Mouse (Mus musculus): ENCODE data around the gene Rpp38.

Gene Rpp38

DNA sequence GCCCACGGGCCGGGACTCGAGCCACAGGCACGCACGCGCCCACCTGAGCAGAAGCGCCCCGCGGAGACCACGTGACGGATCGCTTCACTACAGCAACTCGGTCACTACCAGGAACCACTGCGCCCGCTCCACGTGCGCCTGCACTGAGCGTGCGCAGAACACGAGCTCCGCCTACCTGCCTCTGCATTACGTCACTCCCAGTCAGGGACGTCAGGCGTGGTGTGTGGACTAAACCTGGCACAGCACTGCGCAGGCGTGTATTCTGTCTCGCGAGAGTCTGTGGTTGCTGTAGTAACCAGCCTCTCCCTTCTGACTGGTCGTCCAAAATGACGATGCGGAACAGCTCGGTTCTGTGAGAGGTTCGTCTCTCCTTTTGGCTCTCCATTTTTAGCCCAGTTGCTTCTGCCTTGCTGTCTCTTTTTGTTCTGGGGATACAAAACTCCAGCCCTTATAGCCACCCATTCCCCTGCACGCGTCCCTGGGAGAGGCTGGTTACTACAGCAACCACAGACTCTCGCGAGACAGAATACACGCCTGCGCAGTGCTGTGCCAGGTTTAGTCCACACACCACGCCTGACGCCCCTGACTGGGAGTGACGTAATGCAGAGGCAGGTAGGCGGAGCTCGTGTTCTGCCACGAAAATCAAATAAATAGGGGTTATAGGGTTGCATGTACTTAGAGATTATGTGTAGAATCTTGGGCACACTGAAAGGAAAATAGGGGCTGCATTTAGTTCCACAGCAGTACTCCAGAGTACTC is at the start of gene Rpp38:
TSS of gene Rpp38 (minus strand) at position 160 of the 759 bp plus-strand sequence.
- DNase-seq = peak; percentile 98 to 99

DNA sequence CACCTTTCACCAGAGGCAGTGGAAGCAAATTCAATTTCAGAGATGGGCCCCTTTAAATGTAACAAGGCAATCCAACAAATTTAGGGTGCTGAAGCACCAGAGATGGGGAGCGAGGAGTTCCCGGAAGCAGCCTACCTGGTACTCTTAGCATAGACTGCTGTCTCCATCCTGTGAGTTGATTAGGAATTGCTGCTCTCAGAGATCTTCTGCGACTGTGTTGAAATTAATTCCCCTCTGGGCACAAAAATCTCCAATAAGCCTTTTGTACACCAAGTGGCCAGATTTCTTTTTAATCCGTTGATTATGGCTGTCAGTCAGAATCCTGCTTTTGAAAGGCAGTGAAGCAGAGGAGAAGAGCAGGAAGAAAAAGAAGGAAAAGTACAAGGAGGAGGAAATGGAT is 32.7 kb upstream of the Rpp38 start:
- DNase-seq = no peak

DNA sequence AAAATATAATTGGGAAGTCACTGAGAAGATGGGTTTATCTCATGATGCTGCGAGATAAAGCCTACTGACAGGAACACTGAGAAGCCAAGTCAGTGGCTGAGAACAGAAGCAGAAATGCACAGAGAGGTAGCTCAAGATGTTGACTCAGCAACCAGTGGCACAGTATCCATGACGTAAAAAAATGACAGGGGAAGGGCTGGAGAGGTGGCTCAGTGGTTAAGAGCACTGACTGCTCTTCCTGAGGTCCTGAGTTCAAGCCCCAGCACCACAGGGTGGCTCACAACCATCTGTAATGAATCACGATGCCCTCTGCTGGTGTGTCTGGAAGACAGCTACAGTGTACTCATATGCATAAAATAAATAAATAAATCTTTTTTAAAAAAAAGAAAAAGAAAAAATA is 28.6 kb upstream of the Rpp38 start:
- no peak for DNase-seq

DNA sequence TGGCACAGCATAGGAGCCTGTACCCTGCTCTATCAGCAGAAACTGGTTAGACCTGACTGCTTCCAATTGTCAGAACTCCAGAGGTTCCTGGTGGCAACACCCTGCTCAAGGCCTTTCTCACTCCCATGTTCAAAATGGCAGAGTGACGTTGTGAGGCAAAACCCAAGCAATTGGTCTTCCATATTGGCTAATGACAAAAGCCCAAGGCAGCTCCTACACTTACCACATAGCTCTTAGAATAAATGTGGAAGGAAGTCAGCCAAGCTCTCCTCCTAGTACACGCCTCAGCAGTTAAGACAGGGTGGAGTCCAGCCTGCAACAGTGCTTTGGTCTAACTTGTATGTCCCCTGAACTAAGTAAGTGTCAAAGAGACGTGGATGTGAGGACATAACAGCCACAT is 25.4 kb upstream of the Rpp38 start:
- no peak for DNase-seq

DNA sequence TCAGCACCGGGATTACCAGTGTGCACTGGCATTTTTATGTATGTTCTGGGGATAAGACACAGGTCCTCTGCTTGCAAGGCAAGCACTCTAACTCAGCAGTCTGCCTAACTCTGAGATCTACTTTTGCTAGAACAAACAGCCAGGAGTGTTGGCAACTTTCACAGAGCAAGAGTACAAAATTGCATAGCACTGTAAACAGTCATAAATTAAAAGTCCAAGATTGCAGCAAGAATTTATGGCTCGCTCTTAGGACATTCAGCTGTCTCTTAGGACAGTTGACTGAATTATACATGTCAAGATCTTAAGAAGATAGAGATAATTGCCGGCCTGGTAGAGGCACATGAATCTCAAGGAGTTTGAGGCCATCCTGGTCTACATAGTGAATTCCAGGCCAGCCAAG is 23.9 kb upstream of the Rpp38 start:
- DNase-seq = no peak

DNA sequence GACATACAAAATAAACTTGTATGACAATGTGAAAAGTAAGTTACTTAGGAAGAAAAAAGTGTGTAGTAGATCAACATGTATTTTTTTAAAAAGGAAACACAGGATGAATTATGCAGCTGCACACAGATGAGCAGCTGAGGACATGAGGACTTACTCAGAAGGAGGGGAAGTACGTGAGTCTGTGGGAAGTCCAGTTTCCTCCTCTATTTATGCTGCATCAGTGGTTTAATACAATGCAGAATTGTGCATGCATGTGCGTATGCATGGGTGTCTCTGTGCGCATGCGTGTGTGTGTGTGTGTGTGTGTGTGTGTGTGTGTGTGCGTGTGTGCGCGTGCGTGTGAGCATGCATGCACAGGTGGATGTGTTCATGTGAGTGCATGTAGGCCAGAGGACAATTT is 23.4 kb upstream of the Rpp38 start:
- DNase-seq = no peak

DNA sequence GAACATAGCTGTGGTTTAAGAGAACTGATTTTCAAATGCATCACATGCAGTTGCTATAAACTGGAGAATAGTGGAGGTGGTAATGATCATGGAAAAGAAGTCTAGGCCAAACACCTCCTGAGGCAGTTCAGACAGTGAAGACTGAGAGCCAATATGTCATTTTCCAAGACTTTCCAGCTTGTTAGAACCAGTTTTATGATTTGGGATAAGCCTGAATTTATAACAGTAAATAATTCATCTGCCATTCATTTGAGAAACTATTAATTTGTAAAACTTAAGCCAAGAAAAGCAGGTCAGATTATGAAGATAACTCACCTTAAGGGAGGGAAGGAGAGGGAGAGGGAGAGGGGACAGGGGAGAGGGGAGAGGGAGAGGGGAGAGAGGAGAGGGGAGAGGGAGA is 20.7 kb upstream of the Rpp38 start:
- no peak for DNase-seq

DNA sequence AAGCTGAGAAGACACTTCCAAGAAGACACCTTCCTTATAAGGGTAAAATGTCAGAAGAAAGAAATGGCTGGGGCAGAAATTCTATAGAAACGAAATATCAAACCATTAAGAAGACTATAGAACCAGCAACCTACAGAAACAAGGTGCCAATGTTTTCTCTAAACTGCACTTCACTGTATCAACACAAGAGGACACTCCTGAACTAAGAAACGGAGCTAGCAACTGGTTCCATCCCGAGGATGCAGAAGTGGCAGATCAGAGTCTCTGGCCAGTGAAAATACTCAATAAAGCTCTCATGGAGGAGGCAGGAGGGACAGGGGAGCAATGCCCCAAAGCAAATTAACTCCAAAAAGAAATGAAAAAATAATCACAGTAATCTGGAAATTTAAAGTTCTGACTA is 16.5 kb upstream of the Rpp38 start:
- peak in 1 of 2 experiments; percentile 6 for DNase-seq

DNA sequence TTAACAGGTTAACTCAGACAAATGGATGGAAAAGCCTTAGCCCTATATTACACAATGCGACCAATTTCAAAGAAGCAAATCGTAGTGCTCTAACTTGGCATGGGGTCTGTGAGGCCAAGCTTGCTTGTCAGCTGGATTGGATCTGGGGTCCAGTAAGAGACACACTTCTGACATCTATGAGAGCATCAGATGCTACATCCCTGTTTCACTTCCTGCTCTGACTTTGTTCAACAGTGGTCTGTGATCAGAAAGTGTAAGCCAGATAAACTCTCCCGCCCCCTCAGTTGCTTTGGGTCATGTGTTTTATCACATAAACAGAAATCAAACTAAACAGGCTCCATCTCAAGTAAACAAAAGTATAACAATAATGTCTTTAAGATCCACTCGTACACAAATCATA is 16.0 kb upstream of the Rpp38 start:
- no peak for DNase-seq

DNA sequence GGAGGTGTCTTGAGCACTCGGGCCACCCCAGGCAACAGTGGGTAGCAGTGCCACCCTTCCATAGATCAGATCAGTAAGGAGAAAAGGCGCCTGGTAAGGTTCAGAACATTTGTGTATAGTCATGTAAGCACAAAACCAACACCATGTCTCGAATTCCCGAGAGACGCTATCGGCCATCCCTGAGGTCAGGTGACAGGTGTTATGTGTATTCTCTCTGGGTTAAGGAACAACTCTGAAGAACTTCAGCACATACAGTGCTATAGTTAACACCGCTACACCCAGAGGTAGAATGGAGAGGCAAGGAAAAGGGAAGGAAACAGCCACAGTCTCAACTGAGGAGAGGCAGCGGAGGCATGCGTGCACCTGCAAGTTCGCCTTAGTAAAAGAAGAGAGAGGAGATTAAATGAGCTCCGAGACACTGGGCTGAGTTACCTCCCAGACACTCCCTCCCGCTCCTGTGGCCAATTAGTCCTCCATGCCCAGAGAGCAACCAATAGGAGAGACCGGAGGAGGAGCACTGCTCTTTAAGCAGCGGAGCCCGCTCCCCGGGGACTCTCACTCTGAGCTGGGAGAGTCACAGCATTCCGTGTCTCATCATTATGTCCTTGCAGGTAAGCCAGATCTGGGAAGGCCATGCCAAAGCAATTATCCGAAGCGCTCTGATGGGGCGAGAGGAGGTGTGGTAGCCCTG is 3.3 kb upstream of the Rpp38 start, which contains the start of gene Acbd7:
TSS of gene Acbd7 (plus strand) at position 558 of the 691 bp plus-strand sequence.
- DNase-seq = peak; percentile 68 to 69

DNA sequence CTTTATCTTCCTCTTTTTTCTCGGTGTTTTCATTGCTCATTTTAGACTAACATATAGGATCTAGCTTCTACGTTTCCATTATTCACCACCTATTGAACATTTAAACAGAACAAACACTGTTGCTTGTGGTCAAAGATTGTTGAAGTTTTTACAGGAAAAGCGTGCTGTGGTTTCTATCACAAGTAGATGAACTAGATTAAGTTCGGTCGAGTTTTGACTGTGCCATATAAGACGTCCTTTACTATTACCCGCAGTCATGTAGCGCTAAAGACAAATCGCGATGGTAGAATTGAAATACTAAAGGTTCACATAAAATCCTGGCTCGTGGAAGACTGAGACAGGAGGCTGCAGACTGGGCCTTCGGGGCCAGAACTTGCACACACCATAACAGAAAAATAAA is 1.3 kb upstream of the Rpp38 start:
- no peak for DNase-seq

DNA sequence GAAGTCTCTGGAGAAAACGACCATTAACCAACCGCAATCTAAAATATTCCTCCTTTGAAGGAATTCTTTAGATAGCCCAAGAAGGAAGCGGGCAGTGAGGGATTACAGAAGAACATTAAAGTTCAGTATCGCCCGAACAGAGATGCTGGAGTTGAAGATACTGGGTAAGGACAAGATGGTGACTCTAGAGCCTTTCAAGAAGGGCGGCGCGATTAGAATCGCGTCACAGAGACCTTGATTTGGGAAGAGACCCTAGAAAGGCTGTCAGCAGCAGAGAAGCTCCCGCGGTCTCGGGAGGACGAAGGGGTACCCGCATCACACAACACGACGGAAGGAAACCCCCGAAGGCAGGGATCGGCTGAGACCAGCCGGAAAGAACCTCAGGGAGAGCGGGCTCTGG is 387 bp downstream of the Rpp38 start:
- no peak for DNase-seq

DNA sequence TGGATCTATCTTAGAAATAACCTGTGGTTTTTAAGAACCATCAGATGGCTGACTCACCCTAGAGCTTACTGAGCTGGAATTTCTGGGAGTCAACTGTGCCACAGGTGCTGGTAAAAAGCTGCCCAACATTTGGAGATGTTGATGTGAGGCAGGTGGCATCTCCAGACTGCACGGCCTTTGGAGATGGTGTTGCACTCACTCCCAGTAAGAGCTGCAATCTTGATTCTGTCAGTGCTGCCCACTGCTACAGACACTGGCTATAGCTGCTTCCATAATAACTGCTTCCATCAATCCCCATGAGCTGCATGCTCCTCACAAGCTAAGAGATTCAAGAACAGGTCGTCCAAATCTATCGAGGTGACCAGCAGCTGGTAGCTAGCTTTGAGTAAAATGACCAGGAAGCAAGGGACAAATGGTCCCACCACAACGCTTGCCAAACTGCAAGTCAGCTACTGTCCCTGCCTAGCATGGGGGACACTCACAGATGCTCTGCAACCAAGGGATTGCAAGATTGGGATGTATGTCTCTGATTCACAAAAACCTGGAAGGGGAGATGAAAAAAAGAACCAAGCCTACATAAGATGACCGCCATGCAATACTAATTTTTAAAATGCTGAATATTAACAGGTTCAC is 1.3 kb downstream of the Rpp38 start:
- DNase-seq = no peak

DNA sequence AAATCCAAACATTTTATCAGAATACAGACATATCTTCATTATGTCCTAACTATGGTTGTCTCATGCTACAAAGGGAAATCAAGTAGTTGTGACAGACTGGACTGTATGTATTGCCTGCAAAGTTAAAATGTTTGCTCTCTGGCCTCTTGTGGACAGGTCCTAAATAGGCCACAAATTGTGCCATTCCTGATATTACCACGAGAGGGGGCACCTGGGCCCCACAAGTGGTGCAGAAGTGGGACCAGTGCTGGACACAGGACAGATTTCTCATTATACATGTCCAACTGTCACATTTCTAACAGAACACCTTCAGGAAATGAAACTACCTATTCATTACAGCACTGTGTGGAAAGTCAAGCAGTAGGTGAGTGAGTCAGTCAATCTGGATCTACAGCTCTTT is 5.1 kb downstream of the Rpp38 start:
- DNase-seq = peak; percentile 54 to 70

DNA sequence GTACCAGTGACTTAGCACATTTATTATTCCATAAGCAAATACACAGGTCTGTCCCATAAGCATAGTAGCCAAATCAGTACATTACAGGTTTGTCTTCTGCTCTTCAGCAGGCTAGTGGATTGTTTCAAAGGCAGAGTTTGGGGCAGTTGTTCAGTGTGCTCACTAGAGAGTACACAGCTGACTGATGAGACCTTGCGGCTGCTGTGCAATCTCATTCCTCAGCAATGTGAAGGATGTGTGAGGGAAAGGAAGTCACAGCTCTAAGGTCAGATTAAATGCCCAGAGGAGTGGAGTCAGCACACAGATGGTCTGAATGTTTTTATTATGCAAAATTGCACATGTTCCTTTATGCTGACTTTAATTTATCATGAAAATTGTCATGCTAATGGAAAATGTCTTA is 5.9 kb downstream of the Rpp38 start:
- DNase-seq = peak in 1 of 2 experiments; percentile 9

DNA sequence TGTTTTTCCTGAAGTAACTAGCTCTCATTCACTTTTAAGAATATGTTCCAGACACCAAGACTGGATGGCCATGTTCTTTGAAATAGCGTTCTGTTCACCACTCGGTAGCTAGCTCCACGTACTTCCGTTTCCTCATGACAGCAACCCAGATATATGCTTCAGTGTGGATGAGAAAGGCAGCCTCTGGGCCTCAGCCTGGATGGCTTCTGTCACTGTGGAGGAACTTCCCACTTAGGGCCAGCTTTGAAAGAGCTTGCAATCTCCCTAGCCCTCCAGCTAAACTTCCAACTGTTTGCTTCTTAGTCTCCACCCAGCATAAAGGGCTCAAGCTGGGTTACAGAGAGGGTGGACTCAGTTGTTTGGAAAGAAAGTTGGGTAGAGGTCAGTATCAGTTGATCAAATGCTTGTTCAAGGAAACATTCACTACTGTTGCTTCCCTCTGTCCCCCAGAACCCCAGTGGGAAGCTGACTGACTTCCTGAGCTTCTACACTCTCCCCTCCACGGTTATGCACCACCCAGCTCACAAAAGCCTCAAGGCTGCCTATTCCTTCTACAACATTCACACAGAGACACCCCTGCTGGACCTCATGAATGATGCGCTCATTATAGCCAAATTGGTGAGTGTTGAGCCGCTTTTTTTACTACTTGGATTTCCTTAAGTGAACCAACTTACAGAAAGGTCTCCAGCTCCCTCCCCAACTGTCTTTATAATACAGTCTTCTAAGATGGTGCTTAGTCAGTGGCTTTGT is 7.9 kb downstream of the Rpp38 start:
- no peak for DNase-seq

DNA sequence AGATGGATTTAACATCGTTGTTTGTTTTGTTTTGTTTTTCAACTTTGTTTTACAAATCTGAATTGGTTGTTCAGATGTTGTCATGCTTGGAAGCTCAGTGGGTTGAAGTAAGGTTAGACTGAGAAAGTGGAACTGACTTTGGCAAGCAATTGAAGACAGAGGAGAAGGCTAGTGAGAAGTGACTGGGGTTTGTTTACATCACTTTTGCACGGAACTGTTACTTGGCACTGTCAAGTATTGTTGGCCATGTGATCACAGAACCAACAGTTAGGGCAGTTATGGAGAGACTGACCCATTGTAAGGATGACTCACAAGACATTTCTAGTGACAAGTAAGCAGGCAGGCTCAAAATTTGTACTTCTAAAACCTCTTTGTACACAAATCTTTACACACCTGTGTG is 9.3 kb downstream of the Rpp38 start:
- peak in 1 of 2 experiments; percentile 5 for DNase-seq

DNA sequence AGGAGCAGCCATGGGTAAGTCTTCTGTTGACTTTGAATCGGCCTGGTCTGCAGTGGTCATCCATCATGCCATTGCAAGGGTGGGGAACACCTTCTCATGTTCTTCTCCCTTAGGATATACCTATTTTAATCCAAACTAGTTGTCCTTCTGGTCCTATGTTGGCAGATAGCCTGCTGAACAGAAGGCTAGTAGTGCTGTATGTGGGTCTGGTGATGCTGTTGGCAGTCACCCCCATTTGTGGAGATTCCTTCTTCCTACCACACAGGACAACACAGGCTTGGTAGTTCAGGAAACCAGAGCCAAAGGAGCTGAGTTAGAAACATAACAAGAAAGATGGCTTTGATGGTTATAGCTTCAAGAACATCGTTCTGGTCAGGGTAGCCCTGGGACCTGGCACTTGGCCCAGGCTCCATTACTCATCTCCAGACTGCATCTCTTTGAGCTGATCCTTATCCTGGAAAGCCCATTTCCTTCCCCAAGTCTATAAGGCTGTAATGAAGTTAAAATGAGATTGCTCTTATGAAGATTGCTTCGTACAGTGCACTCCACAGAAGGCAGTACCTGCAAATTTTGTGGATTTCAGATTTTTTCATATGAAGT is 26.9 kb downstream of the Rpp38 start:
- no peak for DNase-seq

DNA sequence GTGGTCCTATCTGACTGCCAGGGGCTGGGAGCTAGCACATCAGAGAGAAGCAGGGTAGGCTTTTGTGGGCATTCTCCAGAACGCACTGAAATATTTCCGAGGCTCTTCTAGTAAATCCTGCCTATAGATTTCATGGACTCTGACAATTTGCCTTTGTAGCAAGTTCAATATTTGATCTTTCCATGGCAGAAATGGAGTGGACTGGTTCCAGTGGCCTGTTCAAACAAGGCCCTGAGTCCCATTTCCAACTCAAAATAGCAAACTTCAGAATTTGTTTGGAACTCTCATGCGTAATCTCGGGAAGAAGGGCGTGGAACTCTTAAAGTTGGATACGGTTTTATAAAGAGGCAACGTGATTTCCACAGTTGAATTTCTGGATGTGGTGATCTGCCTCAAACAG is 36.6 kb downstream of the Rpp38 start:
- DNase-seq = no peak

DNA sequence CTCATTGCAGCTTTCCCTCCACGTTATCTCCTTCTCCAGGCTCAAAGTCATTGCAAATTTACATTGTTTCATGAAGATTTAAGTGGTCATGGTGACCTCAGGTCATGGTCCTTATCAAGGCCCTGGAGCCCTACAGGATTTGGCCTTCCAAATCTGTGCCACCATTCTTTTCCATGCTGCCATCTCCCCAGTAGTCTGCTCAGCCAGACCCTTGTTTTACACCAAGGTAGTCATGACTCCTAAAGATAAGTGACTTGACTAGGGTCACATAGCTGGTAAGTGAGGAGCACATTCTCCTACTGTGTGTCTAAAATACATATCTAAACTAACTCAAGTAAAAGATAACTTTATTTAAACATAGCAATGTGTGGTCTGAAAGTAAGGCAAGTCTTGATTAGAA is 40.3 kb downstream of the Rpp38 start:
- DNase-seq = no peak

DNA sequence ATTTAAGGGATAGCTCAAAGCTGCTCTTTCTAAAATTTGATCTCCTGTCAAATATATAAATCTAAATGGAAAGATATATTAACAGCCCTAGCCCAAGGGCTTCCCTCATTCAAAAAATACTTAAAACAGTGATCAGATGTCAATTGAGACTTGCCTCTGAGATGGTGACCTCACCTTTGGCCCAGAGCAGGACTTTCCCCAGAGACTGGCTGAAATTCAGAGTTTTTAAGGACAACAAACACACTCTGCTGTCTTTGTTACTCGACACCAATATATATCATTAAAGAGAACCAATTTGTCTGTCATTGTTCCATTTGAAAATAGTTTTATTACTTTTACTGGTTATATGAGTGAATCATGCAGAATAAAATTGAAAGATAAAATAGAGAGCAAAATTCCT is 42.9 kb downstream of the Rpp38 start:
- DNase-seq = no peak

DNA sequence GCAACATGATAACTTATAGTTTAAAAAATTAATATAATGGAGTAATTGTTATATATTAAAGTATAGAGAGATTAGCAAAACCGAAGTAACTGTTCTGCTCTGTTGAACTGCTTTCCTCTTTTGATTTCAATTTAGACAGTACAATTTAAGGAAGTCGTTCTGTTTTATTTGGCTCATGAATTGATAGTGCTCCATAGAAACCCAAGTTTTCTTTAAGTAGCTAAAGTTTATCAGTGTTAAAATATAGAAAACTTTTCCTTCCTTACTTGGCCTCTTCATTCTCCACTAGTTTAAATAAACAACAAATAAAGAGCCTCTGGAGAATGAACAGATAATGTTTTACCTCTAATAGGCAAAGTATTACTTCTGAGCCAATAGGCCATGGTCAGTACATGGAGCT is 46.2 kb downstream of the Rpp38 start:
- DNase-seq = no peak

DNA sequence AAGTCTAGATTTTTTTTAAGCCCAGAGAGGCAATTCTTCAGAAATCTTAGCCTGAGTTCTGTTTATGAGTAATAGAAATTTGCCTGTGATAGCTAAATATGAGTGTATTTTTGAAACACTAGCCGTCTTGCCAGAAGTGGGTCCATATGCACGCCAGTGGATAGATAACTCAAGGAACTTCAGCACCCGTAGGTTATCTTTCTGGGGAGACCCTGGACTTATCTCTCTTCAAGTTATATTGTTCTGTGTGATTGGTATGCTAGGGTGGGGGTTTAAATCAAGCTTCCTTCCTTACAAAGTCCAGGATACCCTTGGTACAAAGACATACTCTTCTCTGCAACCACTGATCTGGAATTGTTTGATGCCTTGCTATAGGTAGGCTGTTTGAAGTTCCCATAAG is 46.7 kb downstream of the Rpp38 start:
- DNase-seq = no peak
